ENCODE assay signal across 14 mouse cellular contexts in the genomic region with DNA sequence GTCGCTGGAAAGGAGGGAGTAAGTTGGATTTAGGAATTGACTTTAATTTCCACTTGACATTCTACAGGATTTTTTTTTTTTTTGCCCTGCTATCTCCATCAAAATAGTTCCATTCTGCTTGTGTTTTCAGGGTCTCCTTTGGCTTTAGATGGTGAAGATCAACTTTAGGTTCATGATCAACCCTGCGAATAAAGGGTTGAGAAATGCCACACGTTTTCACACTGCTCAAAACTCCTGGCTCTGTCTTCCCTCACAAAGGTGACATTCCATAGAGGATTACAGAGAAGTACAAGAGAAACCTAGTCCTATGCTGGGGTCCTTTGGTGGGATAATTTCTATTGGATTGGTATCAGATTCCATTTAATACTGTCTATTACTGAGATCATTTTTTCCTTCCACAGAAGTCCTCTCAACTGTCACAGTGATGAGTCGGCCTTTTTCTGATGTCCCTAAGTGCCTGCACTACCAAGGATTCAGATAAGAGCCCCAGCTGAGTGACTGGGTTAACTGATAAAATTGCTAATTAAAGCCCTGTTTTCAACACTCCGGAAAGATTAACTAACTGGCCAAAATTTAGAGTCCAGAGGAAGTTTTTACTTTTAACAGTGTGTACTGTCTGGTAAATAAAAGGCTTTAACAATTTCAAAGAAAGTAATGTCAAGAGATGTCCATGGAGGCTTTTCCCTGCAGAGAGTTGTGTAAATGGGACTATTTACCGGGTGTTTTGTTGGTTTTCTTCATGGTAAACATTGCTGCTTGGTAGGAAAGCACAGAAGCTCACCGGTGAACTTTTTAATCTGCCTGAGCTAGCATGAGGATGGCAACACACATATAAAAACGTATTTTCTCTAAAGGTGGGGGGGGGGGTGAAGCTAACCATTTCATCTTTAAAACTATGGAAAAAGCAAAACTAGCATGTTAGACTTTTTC.
DNase-seq lines count a peak whose midpoint lies in the region; ATAC-seq lines count a peak whose summit lies in the region.
"Had no signal": no experiment of that assay in that cellular context is flagged by ENCODE, and none has a peak within 500 bp of the region (broad histone marks: within the 10 kb centered on the region; RNA-seq: fewer than 3 reads in every experiment).

No protein-coding gene starts in this region.

- 25% methylated on average over 8 of the region's 8 CpGs for whole genome bisulfite sequencing in liver, embryonic 13.5 days (ENCODE audit: insufficient replicate concordance)
- 80% methylated on average over 8 of the region's 8 CpGs for WGBS in neural tube, embryonic 15.5 days
- WGBS in kidney, embryonic 14.5 days, result 66% methylated on average over 8 of the region's 8 CpGs

- DNase-seq in spleen, postnatal 36 days (ENCODE audit: low spot score in 2 of 2), result peak; percentile 32 to 64
- DNase-seq in spleen, adult 18-20 months, result no peak
- peak; percentile 76 for DNase-seq in liver, embryonic 13.5 days
- DNase-seq in MN1 (ENCODE audit: low spot score), result no peak
- DNase-seq: adrenal gland, adult 2 months; gastrocnemius, postnatal 10 days; kidney, adult 18-20 months; midbrain, embryonic 14.5 days had no signal

- peak overlapping the region; percentile 29; the same call in 1 of the 2 replicates for H3K4me3 ChIP-seq in liver, embryonic 13.5 days (replicated peaks)
- no peak overlapping the region for H3K4me3 ChIP-seq in neural tube, embryonic 15.5 days (replicated peaks)
- no peak overlapping the region for H3K4me3 ChIP-seq in kidney, embryonic 14.5 days (ENCODE audit: low read length)
- H3K4me3 ChIP-seq: hindbrain, embryonic 13.5 days; limb, embryonic 12.5 days had no signal

- peak; percentile 96 for ATAC-seq in common myeloid progenitor, adult 5-6 weeks (replicated peaks; ENCODE audit: low read depth, poor library complexity, severe bottlenecking)
- ATAC-seq in liver, embryonic 13.5 days (ENCODE audit: low read depth), result peak; percentile 97
- no peak for ATAC-seq in neural tube, embryonic 15.5 days (ENCODE audit: low FRiP score)
- ATAC-seq in kidney, embryonic 14.5 days (ENCODE audit: low FRiP score, low TSS enrichment), result no peak
- ATAC-seq: forebrain, embryonic 16.5 days had no signal

- no peaks in the 10 kb centered on the region for H3K36me3 ChIP-seq in liver, embryonic 13.5 days
- H3K36me3 ChIP-seq in neural tube, embryonic 15.5 days, result no peaks in the 10 kb centered on the region
- no peaks in the 10 kb centered on the region for H3K36me3 ChIP-seq in kidney, embryonic 14.5 days (ENCODE audit: control insufficient read depth, insufficient read depth, low read length)
- H3K36me3 ChIP-seq: hindbrain, embryonic 13.5 days; limb, embryonic 12.5 days had no signal

- no peaks in the 10 kb centered on the region for H3K9me3 ChIP-seq in liver, embryonic 13.5 days (replicated peaks)
- no peaks in the 10 kb centered on the region for H3K9me3 ChIP-seq in neural tube, embryonic 15.5 days (replicated peaks)
- no peaks in the 10 kb centered on the region for H3K9me3 ChIP-seq in kidney, embryonic 14.5 days (ENCODE audit: control insufficient read depth, low read length)
- H3K9me3 ChIP-seq: hindbrain, embryonic 13.5 days; limb, embryonic 12.5 days had no signal

- H3K27ac ChIP-seq in liver, embryonic 13.5 days, result peak overlapping the region; percentile 93
- no peak overlapping the region for H3K27ac ChIP-seq in neural tube, embryonic 15.5 days (replicated peaks)
- H3K27ac ChIP-seq in kidney, embryonic 14.5 days (ENCODE audit: low read depth, low read length), result no peak overlapping the region
- H3K27ac ChIP-seq: hindbrain, embryonic 13.5 days; limb, embryonic 12.5 days had no signal

- peak overlapping the region; percentile 54 for H3K4me2 ChIP-seq in liver, embryonic 13.5 days
- no peak overlapping the region for H3K4me2 ChIP-seq in neural tube, embryonic 15.5 days
- no peak overlapping the region for H3K4me2 ChIP-seq in kidney, embryonic 14.5 days (replicated peaks; ENCODE audit: low read depth, low read length)
- H3K4me2 ChIP-seq: hindbrain, embryonic 13.5 days; limb, embryonic 12.5 days had no signal

- H3K9ac ChIP-seq in liver, embryonic 13.5 days, result peak overlapping the region; percentile 59
- H3K9ac ChIP-seq in neural tube, embryonic 15.5 days (replicated peaks), result no peak overlapping the region
- H3K9ac ChIP-seq in kidney, embryonic 14.5 days (ENCODE audit: low read depth, low read length), result no peak overlapping the region
- H3K9ac ChIP-seq: hindbrain, embryonic 13.5 days; limb, embryonic 12.5 days had no signal

- H3K27me3 ChIP-seq in liver, embryonic 13.5 days, result no peaks in the 10 kb centered on the region
- H3K27me3 ChIP-seq in neural tube, embryonic 15.5 days (replicated peaks), result no peaks in the 10 kb centered on the region
- H3K27me3 ChIP-seq in kidney, embryonic 14.5 days (ENCODE audit: control insufficient read depth, insufficient read depth, low read length), result no peaks in the 10 kb centered on the region
- H3K27me3 ChIP-seq: hindbrain, embryonic 13.5 days; limb, embryonic 12.5 days had no signal

- H3K4me1 ChIP-seq in liver, embryonic 13.5 days (replicated peaks), result peaks cover 34% of the 10 kb centered on the region
- H3K4me1 ChIP-seq in neural tube, embryonic 15.5 days, result no peaks in the 10 kb centered on the region
- H3K4me1 ChIP-seq in kidney, embryonic 14.5 days (ENCODE audit: control insufficient read depth, insufficient read depth, low read length), result no peaks in the 10 kb centered on the region
- H3K4me1 ChIP-seq: hindbrain, embryonic 13.5 days; limb, embryonic 12.5 days had no signal

Comparison
In these comparisons a context has a peak if more than half of its experiments do, and no peak if none do; other contexts are left out.
1. DNase-seq: peak in spleen, postnatal 36 days (2 of 2) and liver, embryonic 13.5 days (single experiment); none in spleen, adult 18-20 months (0 of 2) and MN1 (single experiment).
2. ATAC-seq: peak in common myeloid progenitor, adult 5-6 weeks (single experiment) and liver, embryonic 13.5 days (single experiment); none in neural tube, embryonic 15.5 days (single experiment) and kidney, embryonic 14.5 days (single experiment).